Mouse (Mus musculus): ENCODE data around the gene Hivep2.

Gene Hivep2

GRCm38 (mm10) chr10:14050586-14050985 lies 84.7 kb downstream of the Hivep2 start:
- no peak for DNase-seq

GRCm38 (mm10) chr10:14052109-14052689 lies 86.3 kb downstream of the Hivep2 start:
- DNase-seq, result no peak

DNA sequence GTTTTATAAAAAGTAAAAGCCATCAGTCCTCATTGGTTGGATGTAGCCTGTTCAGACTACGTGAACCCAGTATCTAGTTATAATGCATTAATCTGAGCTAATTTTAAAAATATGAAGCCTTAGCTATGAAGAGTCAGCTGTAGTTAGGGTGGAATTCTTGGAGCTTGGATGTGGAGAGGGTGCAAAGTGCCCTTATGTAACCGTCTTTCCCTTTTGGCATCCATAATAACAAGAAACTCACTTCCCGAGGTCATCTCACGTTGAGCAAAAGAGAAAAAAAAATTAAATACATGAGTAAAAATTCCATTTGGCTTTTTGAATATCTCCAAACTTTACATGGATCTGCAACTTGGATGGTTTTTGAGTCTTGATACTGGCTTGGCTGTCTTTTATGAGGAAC lies 89.0 kb downstream of the Hivep2 start:
- DNase-seq, result no peak

GRCm38 (mm10) chr10:14055533-14055981 lies 89.7 kb downstream of the Hivep2 start:
- DNase-seq, result peak; percentile 18

DNA sequence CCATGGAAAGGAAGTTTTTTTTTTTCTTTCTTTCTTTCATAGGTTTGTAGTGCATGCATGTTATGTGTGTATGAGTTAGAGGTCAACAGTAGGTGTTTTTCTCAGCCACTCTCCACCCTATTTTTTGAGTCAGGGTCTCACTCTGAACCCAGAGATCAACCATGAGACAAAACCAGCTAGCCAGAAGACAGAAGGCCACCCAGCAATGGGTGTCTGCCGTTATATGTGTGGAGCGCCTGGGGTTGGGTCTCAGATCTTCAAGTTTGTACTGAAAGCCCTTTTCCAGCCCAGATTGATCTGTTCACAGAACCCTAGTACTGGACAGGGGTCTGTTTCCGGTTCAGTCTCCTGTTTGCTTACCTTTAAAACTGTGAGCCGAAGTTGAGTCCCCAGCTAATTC lies 90.2 kb downstream of the Hivep2 start:
- DNase-seq, result no peak

DNA sequence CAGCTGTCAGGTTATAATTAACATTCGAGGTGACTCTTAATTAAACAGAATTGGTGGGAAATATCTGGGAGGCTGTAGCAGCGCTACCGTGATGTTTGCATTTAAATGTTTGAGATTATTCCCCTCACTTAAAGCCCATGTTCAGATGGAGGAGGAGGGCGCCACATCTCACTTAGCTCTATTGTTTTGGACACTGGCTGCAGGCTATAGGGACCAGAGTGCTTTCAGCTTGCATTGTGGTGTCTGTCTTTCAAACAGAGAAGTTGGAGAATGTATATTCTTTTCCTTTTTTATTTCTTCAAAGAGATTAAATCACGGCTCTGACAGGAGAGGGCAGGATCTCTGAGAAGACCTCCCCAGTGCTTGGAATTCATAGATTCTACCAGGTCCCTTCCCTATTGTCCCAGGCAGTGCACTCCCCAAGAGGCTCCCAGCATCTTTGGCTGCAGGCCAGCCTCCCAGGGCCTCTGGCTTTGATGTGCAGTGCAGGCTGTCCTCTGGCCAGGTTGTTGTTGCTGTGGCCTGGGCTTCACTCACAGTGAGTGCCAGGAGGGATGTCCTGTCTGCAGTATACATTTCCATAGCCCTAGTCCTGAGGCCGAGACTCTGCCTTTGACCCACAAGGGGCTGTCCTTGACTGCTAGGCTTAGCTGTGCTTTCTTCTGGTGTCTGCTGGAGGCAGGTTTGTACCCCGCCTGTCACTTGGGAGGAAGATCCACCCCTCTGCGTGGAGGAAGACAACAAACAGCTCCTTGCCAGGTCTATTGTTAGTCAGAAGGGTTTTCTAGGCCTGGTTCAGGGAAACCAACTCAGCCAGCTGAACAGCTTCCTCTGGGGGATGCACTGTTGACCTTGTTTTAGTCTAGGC lies 90.9 kb downstream of the Hivep2 start:
- peak; percentile 72 for DNase-seq

- no peak for DNase-seq
Observed at GRCm38 (mm10) chr10:14057841-14058605, 92.1 kb downstream of the Hivep2 start.

DNA sequence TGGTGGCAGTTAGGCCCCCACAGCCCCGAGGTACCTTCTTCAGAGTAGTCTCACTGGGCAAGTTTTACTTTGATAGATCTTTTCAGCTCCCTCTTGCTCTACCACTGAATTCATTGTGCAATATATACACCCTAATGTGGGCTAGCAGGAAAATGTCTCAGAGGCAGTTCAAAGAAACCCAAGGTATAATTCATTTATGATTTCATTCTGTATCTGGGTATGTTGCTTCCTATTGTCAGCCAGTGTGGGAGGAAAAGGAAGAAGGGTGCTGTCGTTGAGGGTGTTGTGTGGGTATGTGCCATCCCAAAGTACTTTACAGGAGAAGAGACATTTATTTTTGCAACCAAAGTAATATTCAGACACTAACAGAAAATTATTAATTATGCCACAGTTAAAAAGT lies 92.9 kb downstream of the Hivep2 start:
- no peak for DNase-seq

DNA sequence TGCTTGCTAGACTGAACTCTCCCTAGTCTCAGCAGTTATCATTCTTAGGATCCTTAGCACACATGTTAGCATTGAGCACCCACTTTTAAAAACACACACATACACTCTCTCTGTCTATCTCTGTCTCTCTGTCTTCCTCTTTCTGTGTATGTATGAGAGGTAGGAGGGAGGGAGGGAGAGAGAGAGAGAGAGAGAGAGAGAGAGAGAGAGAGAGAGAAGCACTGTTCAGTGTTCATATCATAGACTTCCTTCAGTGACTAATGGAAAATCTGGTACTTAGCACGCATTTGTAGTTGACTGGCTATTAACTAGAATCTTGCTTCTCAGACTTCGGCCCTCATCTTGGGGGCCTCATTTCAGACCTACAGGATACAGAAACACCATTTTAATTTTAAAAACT lies 93.7 kb downstream of the Hivep2 start:
- no peak for DNase-seq

- DNase-seq, result no peak
Observed at GRCm38 (mm10) chr10:14060302-14060701, 94.4 kb downstream of the Hivep2 start.

DNA sequence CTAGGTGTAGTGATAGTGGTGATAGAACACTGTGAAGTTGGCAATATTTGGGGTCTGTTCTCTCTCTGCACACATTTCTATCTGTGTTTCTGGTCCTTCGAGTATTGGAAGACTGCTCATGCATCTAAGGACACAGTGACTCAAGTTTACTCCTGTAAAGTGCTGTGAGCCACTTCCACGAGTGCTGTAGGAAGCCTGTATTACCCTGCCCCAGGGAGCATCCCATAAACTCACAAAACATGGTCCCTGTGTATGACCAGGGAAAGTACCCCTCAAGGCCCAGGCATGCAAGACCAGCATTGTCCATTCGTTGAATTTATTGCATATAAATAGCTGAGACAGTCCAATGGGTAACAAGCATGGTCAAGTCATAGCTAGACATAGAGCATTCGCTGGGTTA lies 97.4 kb downstream of the Hivep2 start:
- no peak for DNase-seq

GRCm38 (mm10) chr10:14064759-14065395 lies 99.0 kb downstream of the Hivep2 start:
- peak; percentile 39 for DNase-seq

DNA sequence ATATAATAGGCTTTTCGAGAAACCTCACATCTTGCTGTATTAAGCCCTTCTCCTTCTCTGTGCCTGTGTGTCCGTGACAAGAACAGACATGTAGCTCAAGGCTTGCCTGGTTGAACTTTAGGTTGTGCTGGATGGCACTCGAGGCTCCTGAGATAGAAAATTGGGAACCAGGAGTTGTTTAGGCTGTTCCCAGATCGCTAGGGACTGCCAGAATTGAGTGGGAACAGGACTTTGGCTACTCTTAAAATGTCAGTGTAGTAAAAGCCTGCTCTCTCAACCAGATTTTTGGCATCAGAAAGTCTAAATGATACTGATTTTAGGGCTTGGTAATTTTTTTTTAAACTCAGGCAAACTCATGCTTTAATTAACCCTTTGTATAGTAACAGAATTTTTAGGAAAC lies 101.9 kb downstream of the Hivep2 start:
- no peak for DNase-seq

GRCm38 (mm10) chr10:14070498-14071079 lies 104.7 kb downstream of the Hivep2 start:
- DNase-seq, result no peak

- DNase-seq, result no peak
Observed at GRCm38 (mm10) chr10:14072504-14072903, 106.6 kb downstream of the Hivep2 start.

DNA sequence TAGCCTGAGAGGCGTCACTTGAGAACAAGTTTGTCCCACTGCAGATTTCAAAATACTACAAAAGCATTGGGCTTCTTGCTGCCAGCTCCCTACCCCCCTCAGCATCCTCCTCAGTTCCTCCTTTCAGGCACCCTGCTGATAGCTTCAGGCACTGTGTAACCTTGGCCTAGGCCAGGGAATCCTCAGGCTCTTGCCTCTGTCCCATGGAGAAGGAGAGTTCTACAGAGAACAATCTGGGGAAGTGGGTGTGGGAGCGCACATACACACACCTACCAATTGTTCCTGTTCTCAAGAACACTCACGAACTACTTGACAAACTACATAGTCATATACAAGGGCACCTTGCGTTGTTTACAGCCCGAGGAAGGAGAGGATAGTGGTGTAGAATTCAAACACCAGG lies 109.9 kb downstream of the Hivep2 start:
- DNase-seq, result no peak

DNA sequence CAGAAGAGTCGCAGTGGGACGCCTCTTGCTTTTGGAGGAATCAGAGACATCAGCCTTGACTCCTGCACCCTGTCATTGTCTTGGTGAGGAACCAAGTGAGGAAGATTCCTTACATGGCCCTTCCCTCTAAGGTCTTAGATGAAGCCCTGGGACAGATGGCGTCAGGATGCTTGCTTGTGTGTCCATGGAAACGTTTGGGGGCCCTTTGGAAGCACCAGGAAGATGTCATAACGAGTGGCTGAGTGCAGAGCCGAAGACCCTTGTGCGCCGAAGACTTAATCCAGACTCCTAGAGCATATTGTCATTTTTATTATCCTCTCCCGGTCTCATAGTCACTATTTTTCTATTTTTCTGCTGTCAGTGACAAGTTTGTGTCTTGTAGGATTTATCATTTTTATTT lies 111.0 kb downstream of the Hivep2 start:
- DNase-seq, result no peak

DNA sequence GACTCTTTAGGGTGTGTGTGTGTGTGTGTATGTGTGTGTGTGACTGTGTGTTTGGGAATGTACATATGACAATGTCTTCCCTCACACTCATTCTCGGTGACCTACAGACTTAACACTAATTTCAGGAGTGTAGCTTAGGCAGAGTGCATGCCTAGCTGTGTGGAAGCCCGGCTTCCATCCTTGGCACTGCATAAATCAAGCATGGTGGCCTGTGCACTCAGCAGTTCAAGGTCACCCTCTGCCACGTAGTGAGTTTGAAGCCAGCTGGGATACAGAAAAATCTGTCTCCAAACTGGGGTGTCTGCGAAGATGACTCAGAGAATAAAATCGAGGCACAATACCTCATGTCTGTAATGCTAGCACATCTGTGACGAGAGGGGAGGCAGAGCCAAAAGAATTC lies 115.0 kb downstream of the Hivep2 start:
- DNase-seq, result no peak

- DNase-seq, result no peak
Observed at GRCm38 (mm10) chr10:14081824-14082223, 115.9 kb downstream of the Hivep2 start.

DNA sequence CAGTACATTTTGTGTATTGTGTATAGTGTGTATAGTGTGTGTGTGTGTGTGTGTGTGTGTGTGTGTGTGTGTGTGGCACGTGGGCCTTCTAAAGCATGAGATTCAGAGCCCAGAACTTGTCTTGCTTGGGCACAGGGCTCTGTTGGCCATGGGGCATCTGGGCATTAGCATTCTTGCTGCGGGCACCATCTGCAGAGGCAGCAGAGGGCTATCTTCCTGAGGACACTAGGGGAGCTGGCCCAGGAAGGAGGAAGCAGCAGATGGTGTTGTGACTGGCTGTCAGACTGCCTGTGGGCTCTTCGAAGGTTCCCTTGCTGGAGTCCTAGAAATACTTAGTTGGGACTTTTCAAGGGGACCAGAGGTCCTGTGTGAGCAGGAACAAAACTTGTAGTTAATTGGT lies 116.4 kb downstream of the Hivep2 start:
- DNase-seq, result no peak

- DNase-seq, result peak; percentile 41
Observed at GRCm38 (mm10) chr10:14085241-14085659, 119.4 kb downstream of the Hivep2 start.

DNA sequence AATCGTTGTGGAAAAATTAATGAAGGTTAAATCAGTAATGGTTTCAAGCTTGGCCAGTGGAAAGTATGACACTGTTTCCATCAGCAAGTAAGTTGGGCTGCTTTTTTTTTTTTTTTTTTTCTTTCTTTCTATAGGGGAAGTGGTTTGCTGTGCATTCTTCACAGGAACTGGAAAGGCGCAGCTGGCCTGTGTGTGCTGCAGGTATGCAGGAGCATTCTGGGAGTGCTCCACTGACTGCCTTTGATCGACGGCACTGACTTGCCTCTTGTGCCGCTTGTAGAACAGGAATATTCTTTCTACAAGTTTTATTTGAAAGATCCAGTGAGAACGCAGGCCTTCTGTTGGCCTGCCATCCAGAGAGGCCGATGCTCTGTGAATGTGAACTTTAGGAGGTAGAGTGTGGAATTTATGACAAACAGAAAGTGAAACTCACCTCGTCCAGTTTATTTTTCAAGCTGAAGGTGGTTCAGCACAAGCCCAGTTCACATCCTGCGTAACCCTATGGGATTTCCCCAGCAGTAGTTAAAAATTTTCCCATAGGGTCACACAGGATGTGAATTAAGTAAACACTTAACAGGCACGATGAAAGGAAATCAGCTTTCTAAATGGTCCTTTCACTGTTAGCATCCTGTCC lies 120.1 kb downstream of the Hivep2 start:
- DNase-seq, result no peak
